Mouse (Mus musculus) limb, embryonic 14.5 days (tissue): ENCODE measurements around the gene B9d1. TPM values are rescaled to one million over a fixed set of nuclear protein-coding genes. Genes with fewer than 3 reads are reported as not detected.
A peak's percentile ranks its signal among the peaks of the same experiment; 100 is the strongest.

Experiments
- ATAC-seq: fragments of 200-750 bp; cut with Nextera tagmentation; 2 replicates; pipeline ENCODE4 v1.8.0; 2017; ENCODE audit warnings: low read depth, moderate number of reproducible peaks, moderate TSS enrichment; ENCODE audit not compliant: low FRiP score
- DNase-seq: peaks from one replicate; pipeline ENCODE4 v3.0.0-alpha.2; 2015; ENCODE audit warnings: low spot score
- H3K27ac ChIP-seq: fragments of 300-500 bp; sonication (generic); replicated peaks from 2 replicates; pipeline ENCODE4 v1.5.1; 2014; ENCODE audit warnings: low read depth, mild to moderate bottlenecking, low read length, moderate library complexity, mixed read lengths
- H3K27me3 ChIP-seq: fragments of 300-500 bp; sonication (generic); 2 replicates; pipeline ENCODE4 v1.6.1; 2014; ENCODE audit warnings: low read length, mixed read lengths; ENCODE audit not compliant: control insufficient read depth, insufficient read depth
- H3K36me3 ChIP-seq: fragments of 300-500 bp; sonication (generic); 2 replicates; pipeline ENCODE4 v1.6.1; 2014; ENCODE audit warnings: mild to moderate bottlenecking, low read length, moderate library complexity, mixed read lengths; ENCODE audit not compliant: control insufficient read depth, insufficient read depth
- H3K4me1 ChIP-seq: fragments of 300-500 bp; sonication (generic); 2 replicates; pipeline ENCODE4 v1.6.1; 2014; ENCODE audit warnings: antibody characterized with exemption, low read length, mixed read lengths; ENCODE audit not compliant: control insufficient read depth, insufficient read depth
- H3K4me2 ChIP-seq: fragments of 300-500 bp; sonication (generic); replicated peaks from 2 replicates; pipeline ENCODE4 v1.6.1; 2014; ENCODE audit warnings: low read depth, mild to moderate bottlenecking, low read length, moderate library complexity; ENCODE audit not compliant: severe bottlenecking
- H3K4me3 ChIP-seq: fragments of 300-500 bp; sonication (generic); replicated peaks from 2 replicates; pipeline ENCODE4 v1.5.1; 2014; ENCODE audit warnings: low read length
- H3K9ac ChIP-seq: fragments of 300-500 bp; sonication (generic); 2 replicates; pipeline ENCODE4 v1.6.1; 2014; ENCODE audit warnings: mild to moderate bottlenecking, low read depth, low read length, moderate library complexity; ENCODE audit not compliant: severe bottlenecking
- H3K9me3 ChIP-seq: fragments of 300-500 bp; sonication (generic); 2 replicates; pipeline ENCODE4 v1.6.1; 2016; ENCODE audit warnings: low read length; ENCODE audit not compliant: control insufficient read depth
- POLR2A ChIP-seq: fragments of 200-500 bp; IDR thresholded peaks from 2 replicates; pipeline ENCODE4 v1.8.0; 2012; ENCODE audit warnings: inconsistent platforms, mild to moderate bottlenecking, moderate library complexity, borderline replicate concordance; ENCODE audit not compliant: insufficient read depth, insufficient read length; ENCODE audit errors: extremely low read depth
- WGBS: fragments of 180-500 bp; shearing (Covaris S2); extraction: QIAGEN DNeasy Blood & Tissue Kit; methylation state at CpG from one replicate; pipeline ENCODE4 v1.1.7; 2014; 5-methylcytosine and 5-hydroxymethylcytosine counted together
- polyA plus RNA-seq, 2 experiments: library from polyadenylated mRNA; depleted of rRNA in 1 of 2; stranded (reverse) in 1 of 2; unstranded in 1 of 2; fragments of >200 nt; fragmentation: Nextera tagmentation in 1 of 2; extraction: Ambion mirVana in 1 of 2; gene quantifications; 2 replicates each; pipeline versions ENCODE4 v1.2.1 to v1.2.3; 2012 to 2014

The B9d1 gene
- polyA plus RNA-seq, 2 experiments: 28.2 to 37.2 TPM

DNA sequence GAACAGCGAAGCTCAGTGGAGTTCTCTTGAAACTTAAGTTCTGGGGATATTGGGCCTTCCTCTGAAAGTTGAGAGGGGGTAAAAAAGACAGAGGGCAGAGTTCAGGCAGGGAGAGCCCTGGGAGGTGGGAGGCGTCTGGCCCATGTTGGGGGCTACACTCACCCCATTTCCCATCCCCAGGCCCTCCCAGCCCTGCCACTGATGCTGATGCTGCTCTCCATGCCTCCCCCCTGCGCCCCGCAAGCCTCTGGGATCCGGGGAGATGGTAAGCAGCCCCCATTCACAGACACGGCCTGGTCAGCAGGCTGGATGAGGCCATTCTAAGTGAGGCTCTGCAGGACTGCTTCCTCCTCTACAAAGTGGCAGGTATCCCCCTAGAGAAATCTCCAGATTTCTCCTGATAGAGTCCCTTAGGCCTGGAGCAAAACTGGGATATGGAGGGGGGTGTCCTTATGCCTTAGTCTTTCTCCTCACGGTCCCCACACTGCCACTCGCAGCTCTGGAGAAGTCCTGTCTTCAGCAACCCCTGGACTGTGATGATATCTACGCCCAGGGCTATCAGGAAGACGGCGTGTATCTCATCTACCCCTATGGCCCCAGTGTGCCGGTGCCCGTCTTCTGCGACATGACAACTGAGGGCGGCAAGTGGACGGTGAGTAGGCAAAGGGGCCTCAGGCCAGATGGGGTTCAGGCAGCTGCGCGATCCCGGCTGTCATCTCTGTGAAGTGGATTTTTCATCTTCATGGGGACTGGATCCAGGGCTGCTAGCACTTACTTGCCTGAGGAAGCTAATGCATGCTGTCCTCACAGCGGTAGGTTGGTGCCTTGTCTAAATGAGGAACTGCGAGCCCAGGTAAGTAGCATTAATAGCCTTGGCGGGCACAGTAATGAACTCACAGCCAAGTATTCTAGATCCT is 19.1 kb upstream of the B9d1 start:
- peak overlapping the region; percentile 98 for H3K27ac ChIP-seq
- TF ChIP-seq POLR2A: no peak
- 23% methylated on average over 22 of the region's 22 CpGs for WGBS
- peaks cover 47% of the 10 kb centered on the region for H3K4me1 ChIP-seq
- peak overlapping the region; percentile 50 for H3K4me3 ChIP-seq
- H3K9me3 ChIP-seq: no peaks in the 10 kb centered on the region
- H3K27me3 ChIP-seq: no peaks in the 10 kb centered on the region
- H3K4me2 ChIP-seq: peak overlapping the region; percentile 86
- peak overlapping the region; percentile 66 for H3K9ac ChIP-seq
- DNase-seq (no peak), ATAC-seq (no peak)
- peaks cover 36% of the 10 kb centered on the region for H3K36me3 ChIP-seq

GRCm38 (mm10) chr11:61486458-61487219 is 18.3 kb upstream of the B9d1 start:
- peak overlapping the region; percentile 66 for H3K9ac ChIP-seq
- peak overlapping the region; percentile 98; the same call in 1 of the 2 replicates for H3K27ac ChIP-seq
- H3K27me3 ChIP-seq: no peaks in the 10 kb centered on the region
- H3K36me3 ChIP-seq: peaks cover 45% of the 10 kb centered on the region
- no peak for ATAC-seq
- H3K4me2 ChIP-seq: peak overlapping the region; percentile 86
- H3K4me3 ChIP-seq: peak overlapping the region; percentile 50
- TF ChIP-seq POLR2A: no peak
- H3K9me3 ChIP-seq: no peaks in the 10 kb centered on the region
- no peak for DNase-seq
- peaks cover 48% of the 10 kb centered on the region for H3K4me1 ChIP-seq
- WGBS: 81% methylated on average over 14 of the region's 14 CpGs

DNA sequence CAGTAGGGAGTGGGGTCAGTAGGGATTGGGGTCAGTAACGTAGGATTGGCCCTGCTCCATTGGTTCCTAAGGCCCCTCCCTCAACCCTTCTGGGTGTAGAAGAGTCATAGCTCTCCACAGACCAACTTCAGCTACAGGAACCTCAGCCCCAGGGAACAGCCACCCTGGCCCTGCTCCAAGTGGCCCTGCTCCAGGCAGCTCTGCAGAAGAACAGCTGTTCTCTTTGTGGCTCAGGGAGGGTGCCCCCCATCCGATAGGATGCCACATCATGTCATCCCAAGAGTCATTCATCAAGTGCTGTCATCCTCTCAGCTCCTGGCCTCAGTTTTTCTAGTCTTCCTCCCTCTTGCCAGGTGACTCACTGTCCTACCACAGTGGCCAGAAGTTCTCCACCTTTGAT is 17.5 kb upstream of the B9d1 start:
- no peaks in the 10 kb centered on the region for H3K9me3 ChIP-seq
- H3K27ac ChIP-seq: 0 out of 2 replicates have a peak overlapping the region, but pooled peaks have one; percentile 26
- no peak for ATAC-seq
- DNase-seq: peak; percentile 55
- no peak overlapping the region for H3K9ac ChIP-seq
- peaks cover 52% of the 10 kb centered on the region for H3K36me3 ChIP-seq
- no peaks in the 10 kb centered on the region for H3K27me3 ChIP-seq
- WGBS: 44% methylated on average over 2 of the region's 2 CpGs
- H3K4me3 ChIP-seq: no peak overlapping the region; the same call in 1 of the 2 replicates
- peaks cover 47% of the 10 kb centered on the region for H3K4me1 ChIP-seq
- no peak for TF ChIP-seq POLR2A
- peak overlapping the region; percentile 86 for H3K4me2 ChIP-seq

GRCm38 (mm10) chr11:61487936-61488335 is 17.0 kb upstream of the B9d1 start:
- Histone ChIP-seq H3K36me3 (peaks cover 56% of the 10 kb centered on the region), H3K9ac (no peak overlapping the region), H3K27me3 (no peaks in the 10 kb centered on the region), H3K4me1 (peaks cover 51% of the 10 kb centered on the region), H3K4me3 (no peak overlapping the region), H3K9me3 (no peaks in the 10 kb centered on the region), H3K4me2 (0 out of 2 replicates have a peak overlapping the region, but pooled peaks have one; percentile 86), H3K27ac (peak overlapping the region; percentile 19; the same call in 1 of the 2 replicates)
- 89% methylated on average over 7 of the region's 7 CpGs for WGBS
- no peak for DNase-seq
- no peak for TF ChIP-seq POLR2A
- ATAC-seq: no peak

DNA sequence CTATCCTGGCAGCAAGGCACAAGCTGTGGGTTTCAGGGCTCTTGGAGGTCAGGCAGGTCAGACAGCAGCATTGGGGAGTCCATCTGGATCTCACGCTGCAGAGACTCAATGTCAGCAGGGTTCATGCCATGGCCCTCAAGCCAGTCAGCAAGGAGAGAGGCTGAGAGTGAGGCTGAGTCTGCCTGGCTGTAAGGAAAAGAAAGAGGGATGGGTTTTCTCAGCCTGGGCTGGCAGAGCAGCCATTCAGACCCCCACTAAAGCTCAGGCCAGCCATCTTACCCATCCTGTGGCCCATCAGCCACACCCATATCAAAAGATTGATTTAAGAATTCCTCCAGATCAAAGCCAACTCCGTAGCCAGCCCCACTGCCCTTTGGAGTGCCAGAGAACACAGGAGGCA is 15.9 kb upstream of the B9d1 start:
- WGBS: 58% methylated on average over 2 of the region's 2 CpGs

More for the DNA sequence above, 15.9 kb upstream of the B9d1 start:
- Histone ChIP-seq H3K27me3 (no peaks in the 10 kb centered on the region), H3K27ac (no peak overlapping the region), H3K9ac (no peak overlapping the region), H3K4me3 (no peak overlapping the region), H3K4me1 (peaks cover 44% of the 10 kb centered on the region), H3K9me3 (no peaks in the 10 kb centered on the region), H3K36me3 (peaks cover 56% of the 10 kb centered on the region), H3K4me2 (no peak overlapping the region)
- no peak for TF ChIP-seq POLR2A
- DNase-seq: no peak
- ATAC-seq: no peak
